Mouse (Mus musculus): ENCODE data around the gene Bphl. TPM values are rescaled to one million over a fixed set of nuclear protein-coding genes. Genes with fewer than 3 reads are reported as not detected.

The Bphl gene
- polyA plus RNA-seq, 1 experiment from 2014 or later = 44.4 TPM

Other genes starting within 250 kb of the Bphl start
- gene Serpinb6e, start 194.2 kb upstream of the Bphl start, polyA plus RNA-seq (2016; fragmentation: Nextera tagmentation; extraction: Ambion mirVana) = not detected in 2 replicates
- not detected in 2 replicates for gene Serpinb6c, start 131.9 kb upstream of the Bphl start, polyA plus RNA-seq (2016; fragmentation: Nextera tagmentation; extraction: Ambion mirVana)
- 27.4 and 28.9 TPM in 2 replicates for gene Nqo2, start 72.9 kb upstream of the Bphl start, polyA plus RNA-seq (2016; fragmentation: Nextera tagmentation; extraction: Ambion mirVana)
- gene Ripk1, start 35.2 kb upstream of the Bphl start, polyA plus RNA-seq (2016; fragmentation: Nextera tagmentation; extraction: Ambion mirVana) = 11.0 and 12.1 TPM in 2 replicates
- 46.5 and 47.8 TPM in 2 replicates for gene Serpinb6a, start 34.8 kb upstream of the Bphl start, polyA plus RNA-seq (2016; fragmentation: Nextera tagmentation; extraction: Ambion mirVana)
- 111 and 117 TPM in 2 replicates for gene Tubb2a, start 40.4 kb downstream of the Bphl start, polyA plus RNA-seq (2016; fragmentation: Nextera tagmentation; extraction: Ambion mirVana)
- gene Tubb2b, start 92.9 kb downstream of the Bphl start, polyA plus RNA-seq (2016; fragmentation: Nextera tagmentation; extraction: Ambion mirVana) = 24.2 and 28.8 TPM in 2 replicates
- 76.9 and 78.8 TPM in 2 replicates for gene Psmg4, start 125.4 kb downstream of the Bphl start, polyA plus RNA-seq (2016; fragmentation: Nextera tagmentation; extraction: Ambion mirVana)